Mouse (Mus musculus): ENCODE measurements around the gene Tfr2. TPM values are rescaled to one million over a fixed set of nuclear protein-coding genes. Genes with fewer than 3 reads are reported as not detected.

Gene Tfr2
- total and polyA plus RNA-seq, 3 experiments = 96.2 to 112 TPM; not detected in 1

- peaks cover 28% of the 10 kb centered on the region for H3K79me2 ChIP-seq (ENCODE audit: control insufficient read depth, insufficient read depth, low read length, poor library complexity)
- TF ChIP-seq MAZ (IDR thresholded peaks at IDR 0.05; ENCODE audit: low read depth, low read length) = 0 out of 2 replicates have a peak, but pooled peaks have one; percentile 37
- no peak for TF ChIP-seq CTCF (IDR thresholded peaks at IDR 0.05 in 2 of 3, conservative IDR thresholded peaks at IDR 0.05 in 1 of 3; ENCODE audit: control insufficient read depth in 1 of 3, insufficient read depth in 1 of 3, low read depth in 2 of 3, low read length in 3 of 3, poor library complexity in 1 of 3, severe bottlenecking in 1 of 3)
- peak; percentile 67 for TF ChIP-seq SIN3A (IDR thresholded peaks at IDR 0.05; ENCODE audit: low read length)
- peak overlapping the region; percentile 78 to 99 for H3K4me3 ChIP-seq (ENCODE audit: control insufficient read depth in 1 of 2, insufficient read depth in 1 of 2, low read depth in 2 of 2, low read length in 2 of 2)
- peak overlapping the region; percentile 89 for H3K27ac ChIP-seq (ENCODE audit: control insufficient read depth, low read depth, low read length)
- H3K9ac ChIP-seq (ENCODE audit: control insufficient read depth, low read depth, low read length, poor library complexity, severe bottlenecking) = peak overlapping the region; percentile 98
- no peaks in the 10 kb centered on the region for H3K27me3 ChIP-seq (ENCODE audit: control insufficient read depth in 1 of 2, insufficient read depth in 2 of 2, low read length in 2 of 2)
- peaks cover under 1 to 6% of the 10 kb centered on the region in 2 experiments for H3K36me3 ChIP-seq (ENCODE audit: control insufficient read depth in 1 of 2, insufficient read depth in 2 of 2, low read length in 2 of 2)
- peak; percentile 63 for DNase-seq (ENCODE audit: low read depth, low spot score)
- H3K4me1 ChIP-seq (ENCODE audit: control insufficient read depth in 1 of 2, insufficient read depth in 2 of 2, low read length in 2 of 2) = peaks cover 4 to 5% of the 10 kb centered on the region in 2 experiments; a peak in 1 of 4 replicates
- no peaks in the 10 kb centered on the region for H3K9me3 ChIP-seq (replicated peaks; ENCODE audit: insufficient read depth, low read length)
Observed at GRCm38 (mm10) chr5:137532131-137532807, 37.4 kb upstream of the Tfr2 start.

GRCm38 (mm10) chr5:137532808-137533116 lies 36.9 kb upstream of the Tfr2 start:
- no peaks in the 10 kb centered on the region for H3K27me3 ChIP-seq (ENCODE audit: control insufficient read depth in 1 of 2, insufficient read depth in 2 of 2, low read length in 2 of 2)
- peaks cover 28% of the 10 kb centered on the region for H3K79me2 ChIP-seq (ENCODE audit: control insufficient read depth, insufficient read depth, low read length, poor library complexity)
- H3K27ac ChIP-seq (ENCODE audit: control insufficient read depth, low read depth, low read length) = peak overlapping the region; percentile 89
- peak overlapping the region; percentile 98 for H3K9ac ChIP-seq (ENCODE audit: control insufficient read depth, low read depth, low read length, poor library complexity, severe bottlenecking)
- no peaks in the 10 kb centered on the region for H3K9me3 ChIP-seq (replicated peaks; ENCODE audit: insufficient read depth, low read length)
- no peak for TF ChIP-seq USF1 (IDR thresholded peaks at IDR 0.05; ENCODE audit: low read depth, low read length)
- TF ChIP-seq RAD21 (IDR thresholded peaks at IDR 0.05; ENCODE audit: low read depth, low read length) = no peak
- TF ChIP-seq ELF1 (IDR thresholded peaks at IDR 0.05; ENCODE audit: low read depth, low read length) = peak; percentile 75
- no peak for TF ChIP-seq MAFK (IDR thresholded peaks at IDR 0.05; ENCODE audit: borderline replicate concordance, low read depth, low read length)
- TF ChIP-seq CHD1 (IDR thresholded peaks at IDR 0.05; ENCODE audit: low read depth, low read length) = no peak
- no peak for TF ChIP-seq ZC3H11A (IDR thresholded peaks at IDR 0.05; ENCODE audit: low read depth, low read length)
- no peak for TF ChIP-seq KAT2A (conservative IDR thresholded peaks at IDR 0.05; ENCODE audit: low read depth, low read length)
- TF ChIP-seq ZMIZ1 (IDR thresholded peaks at IDR 0.05; ENCODE audit: low read depth, low read length) = no peak
- no peak for TF ChIP-seq CHD2 (IDR thresholded peaks at IDR 0.05; ENCODE audit: low read length)
- TF ChIP-seq MYC (IDR thresholded peaks at IDR 0.05; ENCODE audit: low read depth, low read length) = peak; percentile 8; the same call in 1 of the 2 replicates
- TF ChIP-seq E2F4 (IDR thresholded peaks at IDR 0.05; ENCODE audit: borderline replicate concordance, low read depth, low read length) = no peak
- no peak for TF ChIP-seq CTCF (IDR thresholded peaks at IDR 0.05 in 2 of 3, conservative IDR thresholded peaks at IDR 0.05 in 1 of 3; ENCODE audit: control insufficient read depth in 1 of 3, insufficient read depth in 1 of 3, low read depth in 2 of 3, low read length in 3 of 3, poor library complexity in 1 of 3, severe bottlenecking in 1 of 3)
- no peak for TF ChIP-seq MEF2A (IDR thresholded peaks at IDR 0.05; ENCODE audit: extremely low read depth, insufficient replicate concordance, low read depth, low read length, poor library complexity, severe bottlenecking)
- no peak for TF ChIP-seq RCOR1 (IDR thresholded peaks at IDR 0.05; ENCODE audit: low read depth, low read length)
- TF ChIP-seq MXI1 (IDR thresholded peaks at IDR 0.05; ENCODE audit: low read depth, low read length) = peak; percentile 25; the same call in 1 of the 2 replicates
- no peak for TF ChIP-seq JUND (IDR thresholded peaks at IDR 0.05; ENCODE audit: low read depth, low read length)
- H3K4me1 ChIP-seq (ENCODE audit: control insufficient read depth in 1 of 2, insufficient read depth in 2 of 2, low read length in 2 of 2) = peaks cover 4 to 5% of the 10 kb centered on the region in 2 experiments; a peak in 1 of 4 replicates
- DNase-seq (ENCODE audit: low read depth, low spot score) = no peak
- H3K4me3 ChIP-seq (ENCODE audit: control insufficient read depth in 1 of 2, insufficient read depth in 1 of 2, low read depth in 2 of 2, low read length in 2 of 2) = peak overlapping the region; percentile 78 to 99
- peaks cover 0 to 6% of the 10 kb centered on the region in 2 experiments; a peak in 3 of 4 replicates for H3K36me3 ChIP-seq (ENCODE audit: control insufficient read depth in 1 of 2, insufficient read depth in 2 of 2, low read length in 2 of 2)

All from MEL (cell line).